Mouse (Mus musculus): ENCODE results near the gene Slc35g3. TPM values are rescaled to one million over a fixed set of nuclear protein-coding genes. Genes with fewer than 3 reads are reported as not detected.

Gene Slc35g3
- polyA plus RNA-seq, 1 experiment from 2014 or later: 0.09 TPM

DNA sequence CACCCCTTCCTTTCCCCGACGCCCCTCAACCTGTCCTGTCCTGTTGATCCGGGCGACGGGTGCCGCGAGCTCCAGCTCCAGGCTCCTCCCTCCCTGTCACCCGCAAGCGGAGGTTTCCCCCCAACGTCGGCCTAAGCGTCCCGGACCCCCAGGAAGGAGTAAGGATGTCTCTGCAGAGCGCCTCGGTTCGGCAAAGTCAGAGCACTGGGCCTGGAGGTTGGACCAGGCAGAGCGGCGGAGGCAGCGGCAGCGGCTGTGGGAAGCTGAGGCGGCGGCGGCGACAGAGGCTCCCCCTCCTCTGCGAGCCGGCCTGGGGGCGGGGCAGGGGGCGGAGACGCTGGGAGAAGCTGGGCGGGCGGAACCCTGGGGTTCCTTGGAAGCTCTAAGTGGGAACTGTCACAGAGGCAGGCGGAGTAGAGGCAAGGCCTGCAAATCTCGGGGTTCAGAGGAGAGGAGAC lies 40.9 kb upstream of the Slc35g3 start:
- ATAC-seq (ENCODE audit: insufficient number of reproducible peaks, low FRiP score, low TSS enrichment, low read depth): no peak
- Histone ChIP-seq H3K9me3 (ENCODE audit: control insufficient read depth, low read length) (no peaks in the 10 kb centered on the region), H3K27ac (replicated peaks; ENCODE audit: low read depth, low read length) (no peak overlapping the region), H3K36me3 (ENCODE audit: control insufficient read depth, insufficient read depth, low read length) (no peaks in the 10 kb centered on the region), H3K4me3 (ENCODE audit: low read depth, low read length) (peak overlapping the region; percentile 46), H3K4me1 (ENCODE audit: control insufficient read depth, insufficient read depth, low read length) (peaks cover 42% of the 10 kb centered on the region), H3K4me2 (ENCODE audit: low read depth, severe bottlenecking) (peak overlapping the region; percentile 85), H3K9ac (ENCODE audit: low read length) (peak overlapping the region; percentile 34; the same call in 1 of the 2 replicates), H3K27me3 (ENCODE audit: control insufficient read depth, insufficient read depth, low read length) (peaks cover 72% of the 10 kb centered on the region)
- peak; percentile 83 for DNase-seq (ENCODE audit: low spot score)
- under 1% methylated on average over 33 of the region's 33 CpGs for WGBS

GRCm38 (mm10) chr11:69801379-69801977 lies 39.7 kb upstream of the Slc35g3 start, which contains the start of gene Fgf11:
Gene Fgf11 (minus strand): TSS chr11:69801857.
- ATAC-seq (ENCODE audit: insufficient number of reproducible peaks, low FRiP score, low TSS enrichment, low read depth): no peak
- H3K4me1 ChIP-seq (ENCODE audit: control insufficient read depth, insufficient read depth, low read length): peaks cover 42% of the 10 kb centered on the region

DNA sequence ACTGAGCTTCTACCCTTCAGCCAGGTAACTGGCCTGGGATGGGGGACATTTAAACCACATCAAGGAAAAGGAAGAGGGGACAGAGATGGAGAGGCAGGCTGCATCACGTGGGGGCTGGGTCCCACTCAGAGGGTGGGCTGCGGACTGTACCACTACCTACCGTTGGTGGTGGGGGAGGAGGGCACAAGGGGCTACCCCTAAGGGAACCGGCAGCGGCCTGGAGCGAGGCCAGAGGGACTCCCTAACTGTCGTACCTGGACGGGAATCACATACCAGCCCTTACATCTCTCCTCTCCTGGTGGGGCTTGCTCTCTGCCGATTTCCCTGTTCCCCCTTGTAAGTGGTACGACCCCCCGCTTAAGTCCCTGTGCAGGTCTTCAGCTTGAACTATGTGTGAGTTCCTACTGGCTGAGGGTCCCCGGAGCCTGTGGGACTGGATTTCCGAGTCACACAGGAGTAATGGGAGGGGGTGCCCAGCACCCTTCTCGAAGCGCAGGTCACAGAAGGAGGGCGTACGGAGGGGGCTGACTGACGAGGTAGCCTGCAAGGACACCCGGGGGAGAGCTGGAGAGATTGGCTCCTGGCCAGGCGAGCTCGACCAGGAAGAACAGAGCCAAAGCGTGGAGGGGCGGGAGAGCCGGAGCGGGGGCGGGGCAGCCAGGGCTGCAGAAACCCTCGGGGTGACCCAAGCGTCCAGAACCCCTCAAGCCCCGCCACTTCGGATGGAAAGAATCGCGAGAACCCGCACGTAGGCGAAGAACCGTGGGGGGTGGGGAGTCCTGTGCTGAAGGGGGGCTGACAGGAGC lies 38.8 kb upstream of the Slc35g3 start:
- Histone ChIP-seq H3K9ac (ENCODE audit: low read length) (peak overlapping the region; percentile 68), H3K4me2 (ENCODE audit: low read depth, severe bottlenecking) (peak overlapping the region; percentile 91), H3K27me3 (ENCODE audit: control insufficient read depth, insufficient read depth, low read length) (peaks cover 65% of the 10 kb centered on the region), H3K9me3 (ENCODE audit: control insufficient read depth, low read length) (no peaks in the 10 kb centered on the region), H3K36me3 (ENCODE audit: control insufficient read depth, insufficient read depth, low read length) (no peaks in the 10 kb centered on the region), H3K27ac (replicated peaks; ENCODE audit: low read depth, low read length) (0 out of 2 replicates have a peak overlapping the region, but pooled peaks have one; percentile 42), H3K4me3 (ENCODE audit: low read depth, low read length) (peak overlapping the region; percentile 46), H3K4me1 (ENCODE audit: control insufficient read depth, insufficient read depth, low read length) (peaks cover 42% of the 10 kb centered on the region)
- ATAC-seq (ENCODE audit: insufficient number of reproducible peaks, low FRiP score, low TSS enrichment, low read depth) (peak; percentile 61; the same call in 1 of the 2 replicates), DNase-seq (ENCODE audit: low spot score) (peak; percentile 83)
- under 1% methylated on average over 36 of the region's 36 CpGs for WGBS

More at GRCm38 (mm10) chr11:69801379-69801977, 39.7 kb upstream of the Slc35g3 start, which contains the start of gene Fgf11:
- H3K27me3 ChIP-seq (ENCODE audit: control insufficient read depth, insufficient read depth, low read length): peaks cover 70% of the 10 kb centered on the region
- H3K36me3 ChIP-seq (ENCODE audit: control insufficient read depth, insufficient read depth, low read length): no peaks in the 10 kb centered on the region
- H3K27ac ChIP-seq (replicated peaks; ENCODE audit: low read depth, low read length): 0 out of 2 replicates have a peak within 1 kb of the TSS, but pooled peaks have one; percentile 42
- H3K9me3 ChIP-seq (ENCODE audit: control insufficient read depth, low read length): no peaks in the 10 kb centered on the region
- peak; percentile 32 for DNase-seq (ENCODE audit: low spot score)
- peak within 1 kb of the TSS; percentile 46 for H3K4me3 ChIP-seq (ENCODE audit: low read depth, low read length)
- 2% methylated on average over 33 of the region's 33 CpGs for WGBS
- H3K9ac ChIP-seq (ENCODE audit: low read length): peak within 1 kb of the TSS; percentile 68
- H3K4me2 ChIP-seq (ENCODE audit: low read depth, severe bottlenecking): peak within 1 kb of the TSS; percentile 91

- ATAC-seq (ENCODE audit: insufficient number of reproducible peaks, low FRiP score, low TSS enrichment, low read depth): no peak
- 0% methylated on average over 11 of the region's 11 CpGs for WGBS
Measured at GRCm38 (mm10) chr11:69800138-69800391, 38.3 kb upstream of the Slc35g3 start.

GRCm38 (mm10) chr11:69799394-69800137 lies 37.8 kb upstream of the Slc35g3 start:
- peaks cover 54% of the 10 kb centered on the region for H3K27me3 ChIP-seq (ENCODE audit: control insufficient read depth, insufficient read depth, low read length)

More at GRCm38 (mm10) chr11:69800138-69800391, 38.3 kb upstream of the Slc35g3 start:
- Histone ChIP-seq H3K9ac (ENCODE audit: low read length) (0 out of 2 replicates have a peak overlapping the region, but pooled peaks have one; percentile 30), H3K4me2 (ENCODE audit: low read depth, severe bottlenecking) (peak overlapping the region; percentile 91), H3K4me1 (ENCODE audit: control insufficient read depth, insufficient read depth, low read length) (peaks cover 42% of the 10 kb centered on the region), H3K9me3 (ENCODE audit: control insufficient read depth, low read length) (no peaks in the 10 kb centered on the region), H3K27me3 (ENCODE audit: control insufficient read depth, insufficient read depth, low read length) (peaks cover 59% of the 10 kb centered on the region), H3K4me3 (ENCODE audit: low read depth, low read length) (peak overlapping the region; percentile 46), H3K27ac (replicated peaks; ENCODE audit: low read depth, low read length) (no peak overlapping the region), H3K36me3 (ENCODE audit: control insufficient read depth, insufficient read depth, low read length) (no peaks in the 10 kb centered on the region)
- DNase-seq (ENCODE audit: low spot score): no peak

GRCm38 (mm10) chr11:69797924-69798323 lies 36.2 kb upstream of the Slc35g3 start:
- 68% methylated on average over 7 of the region's 7 CpGs for WGBS
- no peaks in the 10 kb centered on the region for H3K36me3 ChIP-seq (ENCODE audit: control insufficient read depth, insufficient read depth, low read length)
- H3K27ac ChIP-seq (replicated peaks; ENCODE audit: low read depth, low read length): no peak overlapping the region
- H3K27me3 ChIP-seq (ENCODE audit: control insufficient read depth, insufficient read depth, low read length): peaks cover 43% of the 10 kb centered on the region
- no peaks in the 10 kb centered on the region for H3K9me3 ChIP-seq (ENCODE audit: control insufficient read depth, low read length)
- DNase-seq (ENCODE audit: low spot score) (no peak), ATAC-seq (ENCODE audit: insufficient number of reproducible peaks, low FRiP score, low TSS enrichment, low read depth) (no peak)
- no peak overlapping the region for H3K9ac ChIP-seq (ENCODE audit: low read length)
- H3K4me2 ChIP-seq (ENCODE audit: low read depth, severe bottlenecking): no peak overlapping the region
- peaks cover 29% of the 10 kb centered on the region for H3K4me1 ChIP-seq (ENCODE audit: control insufficient read depth, insufficient read depth, low read length)
- H3K4me3 ChIP-seq (ENCODE audit: low read depth, low read length): no peak overlapping the region

More at GRCm38 (mm10) chr11:69799394-69800137, 37.8 kb upstream of the Slc35g3 start:
- H3K9me3 ChIP-seq (ENCODE audit: control insufficient read depth, low read length): no peaks in the 10 kb centered on the region
- peak overlapping the region; percentile 91 for H3K4me2 ChIP-seq (ENCODE audit: low read depth, severe bottlenecking)
- ATAC-seq (ENCODE audit: insufficient number of reproducible peaks, low FRiP score, low TSS enrichment, low read depth) (no peak), DNase-seq (ENCODE audit: low spot score) (no peak)
- H3K27ac ChIP-seq (replicated peaks; ENCODE audit: low read depth, low read length): no peak overlapping the region
- WGBS: 28% methylated on average over 12 of the region's 12 CpGs
- peak overlapping the region; percentile 46; the same call in 1 of the 2 replicates for H3K4me3 ChIP-seq (ENCODE audit: low read depth, low read length)
- H3K36me3 ChIP-seq (ENCODE audit: control insufficient read depth, insufficient read depth, low read length): no peaks in the 10 kb centered on the region
- H3K4me1 ChIP-seq (ENCODE audit: control insufficient read depth, insufficient read depth, low read length): peaks cover 42% of the 10 kb centered on the region
- no peak overlapping the region for H3K9ac ChIP-seq (ENCODE audit: low read length)

GRCm38 (mm10) chr11:69795983-69796435 lies 34.2 kb upstream of the Slc35g3 start:
- Histone ChIP-seq H3K27ac (replicated peaks; ENCODE audit: low read depth, low read length) (no peak overlapping the region), H3K27me3 (ENCODE audit: control insufficient read depth, insufficient read depth, low read length) (peaks cover 25% of the 10 kb centered on the region)
- DNase-seq (ENCODE audit: low spot score): no peak

More at GRCm38 (mm10) chr11:69795983-69796435, 34.2 kb upstream of the Slc35g3 start:
- Histone ChIP-seq H3K9me3 (ENCODE audit: control insufficient read depth, low read length) (no peaks in the 10 kb centered on the region), H3K36me3 (ENCODE audit: control insufficient read depth, insufficient read depth, low read length) (no peaks in the 10 kb centered on the region), H3K4me3 (ENCODE audit: low read depth, low read length) (peak overlapping the region; percentile 26), H3K4me2 (ENCODE audit: low read depth, severe bottlenecking) (peak overlapping the region; percentile 52), H3K9ac (ENCODE audit: low read length) (no peak overlapping the region), H3K4me1 (ENCODE audit: control insufficient read depth, insufficient read depth, low read length) (peaks cover 14% of the 10 kb centered on the region)
- no peak for ATAC-seq (ENCODE audit: insufficient number of reproducible peaks, low FRiP score, low TSS enrichment, low read depth)
- WGBS: 3% methylated on average over 13 of the region's 13 CpGs
